Mouse (Mus musculus): Measurements from ENCODE around the gene Fam83f. TPM values are rescaled to one million over a fixed set of nuclear protein-coding genes. Genes with fewer than 3 reads are reported as not detected.

The Fam83f gene
- polyA plus RNA-seq, 1 experiment = 0.01 TPM

DNA sequence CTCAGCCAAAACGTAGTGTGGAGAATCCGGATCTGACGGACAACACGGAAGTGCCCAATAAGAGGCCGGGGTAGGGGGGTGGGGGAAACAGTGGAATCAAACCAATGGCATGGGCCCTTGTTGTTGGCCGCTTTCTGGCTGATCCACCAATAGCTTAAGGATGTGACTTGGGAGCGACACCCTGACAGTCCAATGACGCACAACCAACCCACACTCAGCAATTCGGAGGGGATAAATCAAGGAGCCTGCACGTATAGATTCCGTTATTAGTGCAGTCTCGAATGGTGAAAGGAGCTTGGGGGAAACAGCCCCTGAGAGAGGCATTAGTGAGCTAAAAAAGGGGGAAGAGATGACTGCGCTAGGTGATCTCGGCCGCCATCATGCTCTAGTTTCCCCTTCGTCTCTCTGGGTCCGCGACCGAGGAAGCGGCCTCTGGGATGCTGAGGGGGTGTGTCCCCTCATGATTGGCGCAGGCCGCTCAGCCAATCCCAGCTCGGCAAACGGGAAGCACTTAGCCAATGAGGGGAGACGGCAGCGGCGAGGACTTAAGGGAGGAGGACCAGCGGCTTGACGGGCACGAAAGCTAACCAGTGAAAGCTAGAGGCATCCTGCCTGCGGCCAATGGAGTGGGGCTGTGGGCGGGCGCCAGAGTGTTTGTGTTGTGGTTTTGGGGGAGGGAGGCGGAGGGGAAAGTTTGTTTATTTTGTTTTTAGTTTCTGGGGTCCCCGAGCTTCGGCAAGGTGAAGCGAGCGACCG lies 39.1 kb downstream of the Fam83f start, which contains the start of gene Tnrc6b:
Gene Tnrc6b, plus strand, starts transcription at position 706 of the 756 bp plus-strand sequence.
- Histone ChIP-seq H3K27me3 (ENCODE audit: control insufficient read depth, insufficient read depth, insufficient read length) (no peaks in the 10 kb centered on the region), H3K79me3 (ENCODE audit: low read depth) (no peaks in the 10 kb centered on the region), H3ac (ENCODE audit: control insufficient read depth, insufficient read length, low read depth) (peak within 1 kb of the TSS; percentile 60), H3K36me3 (ENCODE audit: control insufficient read depth, insufficient read depth) (no peaks in the 10 kb centered on the region), H3K79me2 (ENCODE audit: control insufficient read depth, insufficient read depth) (no peaks in the 10 kb centered on the region), H3K4me3 (ENCODE audit: insufficient read depth, poor library complexity, severe bottlenecking) (peak within 1 kb of the TSS; percentile 83)
- TF ChIP-seq MAX (IDR thresholded peaks at IDR 0.05) (peak; percentile 44), CEBPB (IDR thresholded peaks at IDR 0.05; ENCODE audit: low read depth) (no peak)

DNA sequence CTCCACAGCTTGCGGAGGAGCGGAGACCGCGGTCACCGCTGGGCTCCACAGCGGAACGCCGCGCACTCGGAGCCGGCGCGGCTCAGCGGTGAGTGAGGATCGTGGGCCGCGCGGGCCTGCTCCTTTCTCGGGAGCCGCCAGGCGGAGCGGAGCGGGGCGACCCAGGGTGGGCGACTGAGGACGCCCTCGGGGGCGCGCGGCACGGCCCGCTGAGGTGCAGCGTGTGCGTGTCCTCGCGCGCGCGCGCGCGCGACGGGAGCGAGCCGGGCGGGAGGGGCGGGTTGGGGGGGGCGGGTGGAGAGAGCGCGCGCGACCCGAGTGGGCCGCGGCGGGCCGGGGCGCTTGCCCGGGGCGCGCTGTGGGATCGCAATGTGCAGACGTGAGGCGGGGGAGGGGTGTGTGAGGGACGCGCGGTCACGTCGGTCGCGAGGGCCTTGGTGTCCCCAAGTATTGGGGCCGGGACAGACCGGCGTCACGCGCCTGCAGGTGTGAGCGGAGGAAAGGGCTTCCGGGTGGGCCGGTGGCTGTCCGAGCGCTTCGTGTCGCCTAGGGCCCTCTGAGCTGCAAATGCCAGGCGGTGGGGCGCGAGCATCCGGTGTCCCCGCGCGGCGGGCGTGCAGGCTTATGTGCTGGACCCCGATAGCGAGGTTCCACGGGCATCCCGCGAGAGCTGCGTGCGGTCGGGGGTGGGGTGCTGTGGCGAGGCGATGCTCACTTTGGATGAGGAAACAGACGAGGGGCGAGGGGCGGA lies 39.9 kb downstream of the Fam83f start:
- Histone ChIP-seq H3K27me3 (ENCODE audit: control insufficient read depth, insufficient read depth, insufficient read length) (no peaks in the 10 kb centered on the region), H3K79me3 (ENCODE audit: low read depth) (no peaks in the 10 kb centered on the region), H3ac (ENCODE audit: control insufficient read depth, insufficient read length, low read depth) (peak overlapping the region; percentile 59), H3K4me3 (ENCODE audit: insufficient read depth, poor library complexity, severe bottlenecking) (peak overlapping the region; percentile 83), H3K79me2 (ENCODE audit: control insufficient read depth, insufficient read depth) (no peaks in the 10 kb centered on the region), H3K36me3 (ENCODE audit: control insufficient read depth, insufficient read depth) (no peaks in the 10 kb centered on the region)
- no peak for TF ChIP-seq MYOG (IDR thresholded peaks at IDR 0.05; ENCODE audit: control insufficient read depth, extremely low read depth, insufficient read length)
- no peak for TF ChIP-seq FOSL1 (IDR thresholded peaks at IDR 0.05; ENCODE audit: insufficient read depth, low read length, poor library complexity, severe bottlenecking)
- TF ChIP-seq CTCF (IDR thresholded peaks at IDR 0.05; ENCODE audit: control insufficient read depth, insufficient read depth, insufficient read length) = no peak
- no peak for TF ChIP-seq CEBPB (IDR thresholded peaks at IDR 0.05; ENCODE audit: low read depth)
- no peak for TF ChIP-seq MYOD1 (IDR thresholded peaks at IDR 0.05; ENCODE audit: control insufficient read depth, insufficient read length, low read depth)
- no peak for TF ChIP-seq USF1 (IDR thresholded peaks at IDR 0.05; ENCODE audit: low read depth)
- TF ChIP-seq MAX (IDR thresholded peaks at IDR 0.05) = no peak

DNA sequence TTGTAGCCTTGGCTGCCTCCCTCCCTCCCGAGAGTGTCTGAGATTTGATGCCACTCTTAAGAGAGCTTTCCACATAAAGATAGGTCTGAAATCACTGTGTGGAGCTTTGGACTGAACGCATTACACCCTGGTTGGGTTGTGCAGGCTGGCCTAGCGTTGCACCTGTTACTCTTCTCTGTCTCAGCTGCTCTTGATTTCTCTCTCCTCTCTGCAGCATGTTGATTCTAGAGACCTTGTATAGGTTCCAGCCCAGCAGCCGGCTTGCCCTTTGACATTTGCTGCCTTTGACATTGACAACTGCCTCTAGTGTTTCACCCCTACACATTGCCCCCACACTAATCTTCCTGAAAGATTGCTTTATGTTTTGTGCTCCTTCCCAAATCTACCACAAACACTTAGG lies 42.7 kb downstream of the Fam83f start:
- H3K27me3 ChIP-seq (ENCODE audit: control insufficient read depth, insufficient read depth, insufficient read length) = no peaks in the 10 kb centered on the region
- H3K4me3 ChIP-seq (ENCODE audit: insufficient read depth, poor library complexity, severe bottlenecking) = no peak overlapping the region
- H3K79me2 ChIP-seq (ENCODE audit: control insufficient read depth, insufficient read depth) = no peaks in the 10 kb centered on the region
- no peaks in the 10 kb centered on the region for H3K79me3 ChIP-seq (ENCODE audit: low read depth)
- no peaks in the 10 kb centered on the region for H3K36me3 ChIP-seq (ENCODE audit: control insufficient read depth, insufficient read depth)
- TF ChIP-seq CEBPB (IDR thresholded peaks at IDR 0.05; ENCODE audit: low read depth) (no peak), MYOD1 (IDR thresholded peaks at IDR 0.05; ENCODE audit: control insufficient read depth, insufficient read length, low read depth) (no peak), MYOG (IDR thresholded peaks at IDR 0.05; ENCODE audit: control insufficient read depth, extremely low read depth, insufficient read length) (no peak), MAX (IDR thresholded peaks at IDR 0.05) (no peak), CTCF (IDR thresholded peaks at IDR 0.05; ENCODE audit: control insufficient read depth, insufficient read depth, insufficient read length) (no peak)
- no peak overlapping the region for H3ac ChIP-seq (ENCODE audit: control insufficient read depth, insufficient read length, low read depth)

DNA sequence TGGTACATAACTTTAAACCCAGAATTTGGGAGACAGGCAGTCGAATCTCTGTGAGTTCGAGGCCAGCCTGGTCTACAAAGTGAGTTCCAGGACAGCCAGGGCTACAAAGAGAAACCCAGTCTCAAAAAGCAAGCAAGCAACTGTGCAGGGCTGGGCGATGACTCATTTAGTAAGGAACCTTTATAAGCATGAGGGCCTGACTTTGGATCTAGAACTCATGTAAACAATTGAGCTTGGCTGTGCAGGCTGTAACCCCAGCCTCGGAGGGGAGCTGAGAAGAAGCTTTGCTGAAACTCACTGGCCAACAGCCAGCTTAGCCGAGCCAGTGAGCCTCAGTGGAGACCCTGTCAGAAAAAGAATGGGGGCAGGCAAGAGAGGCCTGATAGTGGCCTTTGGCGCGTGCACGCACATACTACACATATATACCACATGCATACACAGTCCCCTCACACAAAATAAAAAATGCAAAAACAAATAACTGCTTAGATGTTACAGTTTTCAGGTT lies 45.0 kb downstream of the Fam83f start:
- H3K36me3 ChIP-seq (ENCODE audit: control insufficient read depth, insufficient read depth) = no peaks in the 10 kb centered on the region
- no peak overlapping the region for H3ac ChIP-seq (ENCODE audit: control insufficient read depth, insufficient read length, low read depth)
- no peaks in the 10 kb centered on the region for H3K79me2 ChIP-seq (ENCODE audit: control insufficient read depth, insufficient read depth)
- H3K27me3 ChIP-seq (ENCODE audit: control insufficient read depth, insufficient read depth, insufficient read length) = peaks cover under 1% of the 10 kb centered on the region
- H3K4me3 ChIP-seq (ENCODE audit: insufficient read depth, poor library complexity, severe bottlenecking) = no peak overlapping the region
- no peak for TF ChIP-seq MYOG (IDR thresholded peaks at IDR 0.05; ENCODE audit: control insufficient read depth, extremely low read depth, insufficient read length)
- no peak for TF ChIP-seq FOSL1 (IDR thresholded peaks at IDR 0.05; ENCODE audit: insufficient read depth, low read length, poor library complexity, severe bottlenecking)
- TF ChIP-seq USF1 (IDR thresholded peaks at IDR 0.05; ENCODE audit: low read depth) = no peak
- no peak for TF ChIP-seq CEBPB (IDR thresholded peaks at IDR 0.05; ENCODE audit: low read depth)
- H3K79me3 ChIP-seq (ENCODE audit: low read depth) = no peaks in the 10 kb centered on the region

DNA sequence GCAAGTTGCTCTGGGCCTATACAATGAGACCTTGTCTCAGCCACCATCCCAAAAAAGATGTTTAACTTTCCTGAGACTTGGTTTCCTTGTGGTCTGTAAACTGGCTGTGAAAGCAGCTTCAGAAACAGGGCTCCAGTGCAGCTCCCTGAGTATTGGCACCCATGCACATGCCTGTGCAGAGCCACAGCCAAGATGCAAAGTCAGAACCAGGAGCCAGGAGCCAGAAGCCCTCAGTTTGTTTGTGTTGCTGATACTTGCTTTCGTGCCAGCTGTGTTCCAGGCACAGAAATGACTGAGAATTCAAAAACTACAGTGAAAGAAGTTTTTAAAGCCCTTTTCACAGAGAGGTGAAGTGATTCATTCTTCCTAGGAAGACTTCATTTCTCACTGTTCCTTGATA lies 45.8 kb downstream of the Fam83f start:
- Histone ChIP-seq H3K79me3 (ENCODE audit: low read depth) (no peaks in the 10 kb centered on the region), H3K27me3 (ENCODE audit: control insufficient read depth, insufficient read depth, insufficient read length) (peaks cover 4% of the 10 kb centered on the region), H3K4me3 (ENCODE audit: insufficient read depth, poor library complexity, severe bottlenecking) (no peak overlapping the region), H3ac (ENCODE audit: control insufficient read depth, insufficient read length, low read depth) (no peak overlapping the region), H3K36me3 (ENCODE audit: control insufficient read depth, insufficient read depth) (no peaks in the 10 kb centered on the region), H3K79me2 (ENCODE audit: control insufficient read depth, insufficient read depth) (no peaks in the 10 kb centered on the region)
- no peak for TF ChIP-seq MAX (IDR thresholded peaks at IDR 0.05)
- TF ChIP-seq MYOG (IDR thresholded peaks at IDR 0.05; ENCODE audit: control insufficient read depth, extremely low read depth, insufficient read length) = no peak
- TF ChIP-seq CEBPB (IDR thresholded peaks at IDR 0.05; ENCODE audit: low read depth) = no peak
- no peak for TF ChIP-seq MYOD1 (IDR thresholded peaks at IDR 0.05; ENCODE audit: control insufficient read depth, insufficient read length, low read depth)
- no peak for TF ChIP-seq USF1 (IDR thresholded peaks at IDR 0.05; ENCODE audit: low read depth)
- TF ChIP-seq CTCF (IDR thresholded peaks at IDR 0.05; ENCODE audit: control insufficient read depth, insufficient read depth, insufficient read length) = no peak

DNA sequence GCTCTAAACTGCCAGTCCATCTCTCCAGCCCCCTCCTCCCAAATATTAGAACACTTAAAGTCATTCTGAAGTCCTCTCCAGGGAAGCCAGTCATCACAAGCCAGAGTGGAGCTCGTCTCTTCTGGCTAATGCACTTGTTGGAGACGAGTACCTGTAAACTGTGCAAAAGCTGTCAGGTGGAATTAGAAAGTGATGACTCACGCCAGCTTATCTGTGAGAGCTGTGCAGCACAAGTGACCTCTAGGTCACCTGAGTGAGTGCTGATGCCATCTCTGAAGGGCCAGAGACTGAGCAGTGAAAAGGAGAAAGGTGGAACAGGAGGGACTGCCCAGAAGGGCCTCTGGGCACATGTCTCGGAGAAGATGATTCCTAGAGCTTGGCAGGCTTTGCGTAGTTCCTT lies 48.6 kb downstream of the Fam83f start:
- H3K4me3 ChIP-seq (ENCODE audit: insufficient read depth, poor library complexity, severe bottlenecking) = no peak overlapping the region
- H3K79me2 ChIP-seq (ENCODE audit: control insufficient read depth, insufficient read depth) = no peaks in the 10 kb centered on the region
- peaks cover 4% of the 10 kb centered on the region for H3K27me3 ChIP-seq (ENCODE audit: control insufficient read depth, insufficient read depth, insufficient read length)
- TF ChIP-seq MYOG (IDR thresholded peaks at IDR 0.05; ENCODE audit: control insufficient read depth, extremely low read depth, insufficient read length) (no peak), FOSL1 (IDR thresholded peaks at IDR 0.05; ENCODE audit: insufficient read depth, low read length, poor library complexity, severe bottlenecking) (no peak), CTCF (IDR thresholded peaks at IDR 0.05; ENCODE audit: control insufficient read depth, insufficient read depth, insufficient read length) (no peak), CEBPB (IDR thresholded peaks at IDR 0.05; ENCODE audit: low read depth) (no peak), MAX (IDR thresholded peaks at IDR 0.05) (no peak), MYOD1 (IDR thresholded peaks at IDR 0.05; ENCODE audit: control insufficient read depth, insufficient read length, low read depth) (no peak), USF1 (IDR thresholded peaks at IDR 0.05; ENCODE audit: low read depth) (no peak)
- no peaks in the 10 kb centered on the region for H3K79me3 ChIP-seq (ENCODE audit: low read depth)
- H3K36me3 ChIP-seq (ENCODE audit: control insufficient read depth, insufficient read depth) = no peaks in the 10 kb centered on the region
- H3ac ChIP-seq (ENCODE audit: control insufficient read depth, insufficient read length, low read depth) = no peak overlapping the region
